Mouse (Mus musculus) thymus, postnatal 25 days (tissue): Measurements from ENCODE around the gene Gramd1a.

Experiments
- DNase-seq: peaks from one replicate; pipeline ENCODE4 v3.0.0; 2022

The Gramd1a gene

GRCm38 (mm10) chr7:31088206-31088605, 67.5 kb downstream of the Gramd1a start:
- DNase-seq, result no peak

- no peak for DNase-seq
These were observed 68.4 kb downstream of the Gramd1a start for GRCm38 (mm10) chr7:31087262-31087661.

GRCm38 (mm10) chr7:31086175-31086755, 69.4 kb downstream of the Gramd1a start:
- DNase-seq, result no peak

- DNase-seq, result no peak
These were observed 70.5 kb downstream of the Gramd1a start for GRCm38 (mm10) chr7:31085171-31085570.

- DNase-seq, result no peak
These were observed 71.6 kb downstream of the Gramd1a start for GRCm38 (mm10) chr7:31084140-31084539.

- no peak for DNase-seq
These were observed 72.7 kb downstream of the Gramd1a start for GRCm38 (mm10) chr7:31082831-31083588.

- DNase-seq, result no peak
These were observed 73.6 kb downstream of the Gramd1a start for GRCm38 (mm10) chr7:31082106-31082505.

GRCm38 (mm10) chr7:31081106-31081505, 74.6 kb downstream of the Gramd1a start:
- DNase-seq, result no peak

GRCm38 (mm10) chr7:31080611-31081010, 75.1 kb downstream of the Gramd1a start:
- no peak for DNase-seq
